Mouse (Mus musculus): Measurements from ENCODE around the gene Hap1. TPM values are rescaled to one million over a fixed set of nuclear protein-coding genes. Genes with fewer than 3 reads are reported as not detected.
"Not testable (repeated sequence)": the region's sequence is repeated elsewhere in the genome, so short reads cannot be mapped to it uniquely, and the experiment has no call there.

Gene Hap1
- polyA plus RNA-seq, 1 experiment, result 8.6 TPM

DNA sequence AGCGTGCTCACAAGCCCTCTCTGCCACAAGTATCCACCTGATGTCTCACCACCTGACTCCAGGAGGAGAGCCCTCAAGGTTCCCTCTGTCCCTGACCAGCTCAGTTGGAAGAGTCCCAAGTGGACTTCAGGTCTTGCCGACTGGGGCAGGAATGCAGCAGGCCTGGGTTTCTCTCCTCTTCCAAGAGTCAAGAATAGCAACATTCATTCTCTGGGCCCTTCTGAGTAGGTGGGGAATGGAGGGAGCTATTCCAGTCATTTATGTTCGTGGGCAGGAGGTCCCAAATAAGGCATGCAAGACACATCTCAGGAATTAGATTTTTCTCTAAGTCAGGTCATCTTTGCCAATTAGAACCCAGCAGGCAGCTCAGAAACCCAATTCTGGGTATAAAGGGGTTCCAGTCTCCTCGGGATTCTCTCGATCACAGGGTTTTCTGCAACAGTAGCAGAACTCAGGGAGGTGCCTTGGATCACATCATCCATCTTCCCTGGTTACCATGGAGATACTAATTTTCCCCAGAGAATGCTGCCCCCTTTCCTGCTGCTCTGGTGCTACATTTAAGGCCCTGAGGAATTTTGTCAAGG lies 43.7 kb downstream of the Hap1 start:
- no peak for DNase-seq
- Histone ChIP-seq H3K36me3 (ENCODE audit: control insufficient read depth, insufficient read depth, low read length) (no peaks in the 10 kb centered on the region), H3K4me1 (replicated peaks; ENCODE audit: control insufficient read depth, insufficient read depth, low read length) (no peaks in the 10 kb centered on the region), H3K27ac (ENCODE audit: control insufficient read depth, insufficient read depth, low read length) (no peak overlapping the region), H3K27me3 (ENCODE audit: control insufficient read depth, insufficient read depth, low read length) (no peaks in the 10 kb centered on the region), H3K4me3 (ENCODE audit: control insufficient read depth, insufficient read depth, low read length) (no peak overlapping the region)
- WGBS, result 64% methylated on average over 5 of the region's 5 CpGs
- no peak for TF ChIP-seq POLR2A (IDR thresholded peaks at IDR 0.05; ENCODE audit: control insufficient read depth, extremely low read depth, insufficient read depth, low read length, poor library complexity)
- TF ChIP-seq CTCF (IDR thresholded peaks at IDR 0.05; ENCODE audit: borderline replicate concordance, control insufficient read depth, extremely low read depth, insufficient read depth, low read length, poor library complexity), result no peak

- H3K27ac ChIP-seq (ENCODE audit: control insufficient read depth, insufficient read depth, low read length), result no peak overlapping the region
- TF ChIP-seq CTCF (IDR thresholded peaks at IDR 0.05; ENCODE audit: borderline replicate concordance, control insufficient read depth, extremely low read depth, insufficient read depth, low read length, poor library complexity) (no peak), POLR2A (IDR thresholded peaks at IDR 0.05; ENCODE audit: control insufficient read depth, extremely low read depth, insufficient read depth, low read length, poor library complexity) (no peak)
- H3K27me3 ChIP-seq (ENCODE audit: control insufficient read depth, insufficient read depth, low read length), result no peaks in the 10 kb centered on the region
- no peak for DNase-seq
- no peak overlapping the region for H3K4me3 ChIP-seq (ENCODE audit: control insufficient read depth, insufficient read depth, low read length)
- H3K36me3 ChIP-seq (ENCODE audit: control insufficient read depth, insufficient read depth, low read length), result no peaks in the 10 kb centered on the region
- WGBS, result 42% methylated on average over 1 of the region's 1 CpGs
- H3K4me1 ChIP-seq (replicated peaks; ENCODE audit: control insufficient read depth, insufficient read depth, low read length), result no peaks in the 10 kb centered on the region
Observed at GRCm38 (mm10) chr11:100311656-100312055, 44.3 kb downstream of the Hap1 start.

GRCm38 (mm10) chr11:100308672-100309071 lies 47.3 kb downstream of the Hap1 start:
- not testable (repeated sequence) for H3K27ac ChIP-seq (ENCODE audit: control insufficient read depth, insufficient read depth, low read length); H3K4me1 ChIP-seq (replicated peaks; ENCODE audit: control insufficient read depth, insufficient read depth, low read length); H3K36me3 ChIP-seq (ENCODE audit: control insufficient read depth, insufficient read depth, low read length); H3K4me3 ChIP-seq (ENCODE audit: control insufficient read depth, insufficient read depth, low read length); H3K27me3 ChIP-seq (ENCODE audit: control insufficient read depth, insufficient read depth, low read length); DNase-seq
- WGBS, result 95% methylated on average over 6 of the region's 6 CpGs

DNA sequence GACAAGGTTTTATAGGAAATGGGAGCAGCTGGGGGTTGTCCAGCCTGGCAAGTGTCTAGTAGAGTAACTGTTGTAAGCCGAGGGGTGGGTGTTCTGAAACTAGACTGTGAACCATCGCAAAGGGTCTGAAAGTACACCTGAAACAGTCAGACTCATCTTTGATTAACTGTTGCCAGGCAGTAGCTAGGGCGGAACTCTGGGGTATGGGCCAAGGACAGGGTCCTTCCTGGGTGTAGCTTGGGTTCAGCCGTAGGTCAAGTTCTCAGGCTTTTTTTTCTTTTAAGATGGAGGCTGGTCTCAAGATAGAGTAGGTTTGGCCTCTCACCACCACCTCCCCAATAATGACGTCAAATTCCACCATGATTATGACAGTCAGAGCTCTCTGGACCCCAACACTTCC lies 48.0 kb downstream of the Hap1 start:
- H3K4me1 ChIP-seq (replicated peaks; ENCODE audit: control insufficient read depth, insufficient read depth, low read length), result no peaks in the 10 kb centered on the region
- H3K36me3 ChIP-seq (ENCODE audit: control insufficient read depth, insufficient read depth, low read length), result no peaks in the 10 kb centered on the region
- no peaks in the 10 kb centered on the region for H3K27me3 ChIP-seq (ENCODE audit: control insufficient read depth, insufficient read depth, low read length)
- DNase-seq, result no peak
- H3K4me3 ChIP-seq (ENCODE audit: control insufficient read depth, insufficient read depth, low read length), result no peak overlapping the region
- H3K27ac ChIP-seq (ENCODE audit: control insufficient read depth, insufficient read depth, low read length), result no peak overlapping the region
- 92% methylated on average over 5 of the region's 5 CpGs for WGBS
- no peak for TF ChIP-seq POLR2A (IDR thresholded peaks at IDR 0.05; ENCODE audit: control insufficient read depth, extremely low read depth, insufficient read depth, low read length, poor library complexity)
- TF ChIP-seq CTCF (IDR thresholded peaks at IDR 0.05; ENCODE audit: borderline replicate concordance, control insufficient read depth, extremely low read depth, insufficient read depth, low read length, poor library complexity), result no peak

- no peak overlapping the region for H3K27ac ChIP-seq (ENCODE audit: control insufficient read depth, insufficient read depth, low read length)
- 67% methylated on average over 5 of the region's 5 CpGs for WGBS
- TF ChIP-seq POLR2A (IDR thresholded peaks at IDR 0.05; ENCODE audit: control insufficient read depth, extremely low read depth, insufficient read depth, low read length, poor library complexity) (no peak), CTCF (IDR thresholded peaks at IDR 0.05; ENCODE audit: borderline replicate concordance, control insufficient read depth, extremely low read depth, insufficient read depth, low read length, poor library complexity) (no peak)
- no peak for DNase-seq
- H3K4me1 ChIP-seq (replicated peaks; ENCODE audit: control insufficient read depth, insufficient read depth, low read length), result peaks cover 4% of the 10 kb centered on the region
- H3K36me3 ChIP-seq (ENCODE audit: control insufficient read depth, insufficient read depth, low read length), result no peaks in the 10 kb centered on the region
- no peaks in the 10 kb centered on the region for H3K27me3 ChIP-seq (ENCODE audit: control insufficient read depth, insufficient read depth, low read length)
- H3K4me3 ChIP-seq (ENCODE audit: control insufficient read depth, insufficient read depth, low read length), result no peak overlapping the region
Observed at GRCm38 (mm10) chr11:100301292-100301691, 54.6 kb downstream of the Hap1 start.

DNA sequence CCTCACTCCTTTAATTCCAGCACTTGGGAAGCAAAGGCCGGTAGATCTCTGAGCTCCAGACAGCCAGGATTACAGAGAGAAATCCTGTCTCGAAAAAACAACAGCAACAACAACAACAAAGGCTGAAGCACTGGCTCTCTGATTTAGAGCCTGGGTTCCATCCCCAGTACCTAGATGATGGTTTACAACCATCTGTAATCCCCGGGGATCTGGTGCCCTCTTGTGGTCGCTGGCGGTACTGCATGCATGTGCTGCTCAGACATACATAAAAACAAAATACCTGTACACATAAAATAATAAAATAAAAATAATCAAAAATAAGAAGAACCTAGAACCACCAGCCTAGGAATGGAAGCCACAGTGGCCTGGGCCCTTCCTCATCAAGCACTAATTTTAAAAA lies 55.6 kb downstream of the Hap1 start:
- TF ChIP-seq CTCF (IDR thresholded peaks at IDR 0.05; ENCODE audit: borderline replicate concordance, control insufficient read depth, extremely low read depth, insufficient read depth, low read length, poor library complexity) (peak; percentile 32; the same call in 1 of the 2 replicates), POLR2A (IDR thresholded peaks at IDR 0.05; ENCODE audit: control insufficient read depth, extremely low read depth, insufficient read depth, low read length, poor library complexity) (no peak)
- H3K4me1 ChIP-seq (replicated peaks; ENCODE audit: control insufficient read depth, insufficient read depth, low read length), result peaks cover 4% of the 10 kb centered on the region
- peak; percentile 73 for DNase-seq
- H3K36me3 ChIP-seq (ENCODE audit: control insufficient read depth, insufficient read depth, low read length), result no peaks in the 10 kb centered on the region
- no peak overlapping the region for H3K4me3 ChIP-seq (ENCODE audit: control insufficient read depth, insufficient read depth, low read length)
- no peaks in the 10 kb centered on the region for H3K27me3 ChIP-seq (ENCODE audit: control insufficient read depth, insufficient read depth, low read length)
- H3K27ac ChIP-seq (ENCODE audit: control insufficient read depth, insufficient read depth, low read length), result no peak overlapping the region
- WGBS, result 15% methylated on average over 5 of the region's 5 CpGs
